Mouse (Mus musculus): ENCODE data around the gene Glmp.
"Not testable (repeated sequence)": the region's sequence is repeated elsewhere in the genome, so short reads cannot be mapped to it uniquely, and the experiment has no call there.

Glmp gene

GRCm38 (mm10) chr3:88376644-88377043 lies 51.8 kb downstream of the Glmp start:
- DNase-seq (ENCODE audit: low spot score in 2 of 2): not testable (repeated sequence)

- not testable (repeated sequence) for DNase-seq (ENCODE audit: low spot score in 2 of 2)
These were observed 53.8 kb downstream of the Glmp start, which contains the start of gene Bglap2 for GRCm38 (mm10) chr3:88378599-88378998. Gene Bglap2, minus strand, starts transcription at chr3:88378699.
